Mouse (Mus musculus): ENCODE data around the gene Zfp346. TPM values are rescaled to one million over a fixed set of nuclear protein-coding genes. Genes with fewer than 3 reads are reported as not detected.

Gene Zfp346
- total RNA-seq (2023; ENCODE audit: inconsistent age), result 21.9 to 37.1 TPM (median 26.3 TPM) in 4 replicates

DNA sequence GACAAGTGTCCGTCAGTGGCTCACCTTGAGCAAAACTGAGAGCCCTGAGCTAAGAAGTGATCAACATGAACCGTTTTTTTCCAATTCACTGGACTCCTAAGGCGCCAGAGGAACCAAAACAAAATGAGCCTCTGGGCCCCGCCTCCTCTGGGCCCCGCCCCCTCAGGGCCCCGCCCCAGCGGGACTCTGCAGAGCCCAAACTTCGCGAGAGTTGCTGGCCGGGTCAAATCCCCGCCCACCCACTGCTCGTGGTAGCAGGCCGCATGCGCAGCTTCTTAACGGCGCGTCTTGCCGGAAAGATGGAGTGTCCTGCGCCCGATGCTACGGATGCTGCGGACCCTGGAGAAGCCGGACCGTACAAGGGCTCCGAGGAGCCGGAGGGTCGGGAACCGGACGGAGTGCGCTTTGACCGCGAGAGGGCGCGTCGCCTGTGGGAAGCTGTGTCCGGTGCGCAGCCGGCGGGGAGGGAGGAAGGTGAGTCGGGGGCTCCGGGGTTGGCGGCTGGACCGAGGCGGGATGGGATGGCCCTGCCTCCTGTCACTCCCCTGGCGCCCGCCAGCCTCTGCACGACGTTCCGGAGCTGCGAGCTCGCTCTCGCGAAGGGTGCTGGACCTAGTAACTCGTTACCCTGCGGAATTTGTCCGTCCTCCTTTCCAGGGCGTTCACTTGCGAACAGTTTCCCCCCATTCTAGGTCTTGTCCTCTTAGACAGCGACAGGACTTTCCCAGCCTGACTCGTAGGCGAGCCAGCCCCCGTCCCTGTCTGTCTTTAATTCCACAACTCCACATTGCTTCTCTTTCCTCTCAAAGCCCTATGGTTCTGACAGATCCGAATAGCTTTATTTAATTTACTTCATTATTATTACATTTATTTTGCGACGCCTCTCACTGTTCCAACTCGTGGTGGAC, at the start of gene Zfp346:
TSS of gene Zfp346 (plus strand) at position 267 of the 908 bp plus-strand sequence.

DNA sequence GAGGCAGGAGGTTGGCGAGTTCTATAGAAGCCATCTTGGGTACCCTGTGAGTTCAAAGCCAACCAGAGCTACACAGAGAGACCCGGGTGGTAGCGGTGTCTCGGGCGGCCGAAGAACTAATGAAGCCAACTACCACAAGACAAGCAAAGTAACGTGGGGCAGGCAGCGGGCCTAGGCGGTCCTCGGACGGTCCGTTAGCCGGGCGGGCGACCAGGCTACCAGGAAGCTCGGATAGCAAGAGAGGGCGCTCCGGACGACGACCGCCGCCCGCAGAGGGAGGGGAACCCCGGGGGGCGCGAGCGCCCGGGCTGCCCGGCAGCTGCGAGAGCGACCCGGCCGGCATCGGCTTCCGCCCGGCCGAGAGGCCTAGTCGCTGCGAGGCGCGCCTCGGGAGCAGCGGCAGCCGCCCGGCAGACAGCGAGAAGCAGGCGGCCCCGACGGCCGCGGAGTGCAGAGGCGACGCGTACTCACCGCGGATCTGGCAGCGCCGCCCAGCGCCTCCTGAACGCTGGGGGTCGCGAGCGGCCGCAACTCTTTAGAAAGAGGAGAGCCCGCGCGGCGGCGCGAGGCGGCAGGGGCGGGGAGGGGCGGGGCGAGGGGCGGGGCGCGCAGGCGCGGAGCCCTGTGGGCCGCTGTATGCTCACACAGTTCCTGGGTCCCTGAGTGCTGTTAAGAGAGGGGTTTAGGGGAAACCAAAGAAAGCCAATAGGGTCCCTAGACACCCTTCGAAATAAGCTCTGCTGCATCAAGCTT, 5.2 kb upstream of the Zfp346 start, which contains the start of gene Uimc1:
TSS of gene Uimc1 (minus strand) at position 575 of the 753 bp plus-strand sequence.

DNA sequence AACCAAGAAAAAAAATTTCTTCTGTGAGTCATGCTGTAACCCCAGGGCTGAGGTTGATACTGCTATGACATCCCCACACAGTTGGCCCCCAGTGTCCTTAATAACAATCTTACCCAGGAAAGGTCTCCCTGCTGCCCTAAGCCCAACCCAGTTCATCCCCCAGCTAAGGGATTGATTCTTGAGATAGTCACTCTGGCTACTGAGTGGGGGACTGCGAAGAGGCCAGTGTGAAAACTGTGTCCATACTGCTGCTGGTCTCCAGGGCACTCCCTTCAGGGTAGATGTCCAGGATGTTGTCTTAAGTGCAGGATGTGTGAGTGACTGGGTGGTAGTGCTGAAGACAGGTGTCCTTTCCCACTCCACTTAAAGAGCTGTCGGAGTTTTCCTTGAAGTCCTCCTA, 28.3 kb downstream of the Zfp346 start, which contains the start of gene Gm17617:
TSS of gene Gm17617 (minus strand) at position 101 of the 400 bp plus-strand sequence.

DNA sequence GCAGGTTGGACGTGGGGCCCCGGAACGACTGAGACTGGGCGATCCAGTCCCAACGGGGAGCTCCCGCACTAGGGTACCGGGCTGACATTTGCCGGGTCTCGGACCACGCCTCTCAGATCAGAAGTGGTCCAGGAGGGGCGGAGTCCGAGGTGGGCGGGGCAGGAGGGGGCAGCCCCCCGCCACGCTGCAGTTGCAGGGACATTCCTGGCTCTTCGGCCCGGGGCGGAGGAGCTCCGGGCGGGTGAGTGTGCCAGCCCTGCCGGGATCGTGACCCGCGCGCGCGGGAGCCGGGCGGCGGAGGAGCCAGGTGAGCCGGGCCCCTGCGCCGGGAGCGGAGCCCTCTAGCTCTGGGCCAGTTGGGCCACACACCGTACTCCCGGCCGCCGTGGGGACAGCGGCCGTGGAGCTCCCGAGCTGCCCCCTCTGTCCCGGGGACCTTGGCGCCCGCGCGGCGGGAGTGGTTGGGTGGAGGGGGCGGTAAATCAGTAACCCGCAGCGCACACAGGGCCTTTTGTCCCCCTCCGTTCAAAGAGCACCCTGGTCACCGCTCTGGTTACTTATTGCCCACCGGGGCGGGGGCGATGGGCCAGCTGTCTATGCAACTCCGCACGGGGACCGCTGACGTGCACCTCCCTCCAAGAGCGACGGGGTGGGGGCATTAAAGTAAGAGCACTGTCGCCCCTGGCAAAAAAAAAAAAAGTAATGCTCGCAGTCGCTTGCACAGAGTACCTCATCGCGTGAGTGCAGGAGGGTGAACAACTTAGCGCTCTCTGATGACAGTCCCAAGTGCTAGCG, 47.7 kb downstream of the Zfp346 start, which contains the start of gene Fgfr4:
TSS of gene Fgfr4 (plus strand) at position 20 of the 795 bp plus-strand sequence.

Other genes starting within 250 kb of the Zfp346 start
- gene Unc5a, start 155.9 kb upstream of the Zfp346 start, total RNA-seq (2023; ENCODE audit: inconsistent age), result 0.21 to 0.61 TPM in 2 of 4 replicates, not detected in the others
- gene Hk3, start 83.9 kb upstream of the Zfp346 start, total RNA-seq (2023; ENCODE audit: inconsistent age), result 0.58 to 3.0 TPM (median 2.0 TPM) in 4 replicates
- 64.9 to 78.5 TPM (median 73.2 TPM) in 4 replicates for gene Uimc1, start 5.0 kb upstream of the Zfp346 start, total RNA-seq (2023; ENCODE audit: inconsistent age)
- not detected in 4 replicates for gene Gm17617, start 28.2 kb downstream of the Zfp346 start, total RNA-seq (2023; ENCODE audit: inconsistent age)
- not detected in 4 replicates for gene Fgfr4, start 47.3 kb downstream of the Zfp346 start, total RNA-seq (2023; ENCODE audit: inconsistent age)
- 174 to 194 TPM (median 186 TPM) in 4 replicates for gene Nsd1, start 104.5 kb downstream of the Zfp346 start, total RNA-seq (2023; ENCODE audit: inconsistent age)
- 127 to 142 TPM (median 132 TPM) in 4 replicates for gene Prelid1, start 215.2 kb downstream of the Zfp346 start, total RNA-seq (2023; ENCODE audit: inconsistent age)
- gene Rab24, start 216.6 kb downstream of the Zfp346 start, total RNA-seq (2023; ENCODE audit: inconsistent age), result 56.0 to 78.1 TPM (median 72.9 TPM) in 4 replicates
- gene Mxd3, start 224.5 kb downstream of the Zfp346 start, total RNA-seq (2023; ENCODE audit: inconsistent age), result 1.8 to 2.6 TPM (median 2.2 TPM) in 4 replicates